Mouse (Mus musculus) embryo, embryonic 10 days (tissue): ENCODE measurements around the gene Vps35l.
A peak's percentile ranks its signal among the peaks of the same experiment; 100 is the strongest.

Source experiments
- DNase-seq: peaks from one replicate; pipeline ENCODE4 v3.0.0-alpha.2; 2015; ENCODE audit warnings: low spot score

The Vps35l gene

DNA sequence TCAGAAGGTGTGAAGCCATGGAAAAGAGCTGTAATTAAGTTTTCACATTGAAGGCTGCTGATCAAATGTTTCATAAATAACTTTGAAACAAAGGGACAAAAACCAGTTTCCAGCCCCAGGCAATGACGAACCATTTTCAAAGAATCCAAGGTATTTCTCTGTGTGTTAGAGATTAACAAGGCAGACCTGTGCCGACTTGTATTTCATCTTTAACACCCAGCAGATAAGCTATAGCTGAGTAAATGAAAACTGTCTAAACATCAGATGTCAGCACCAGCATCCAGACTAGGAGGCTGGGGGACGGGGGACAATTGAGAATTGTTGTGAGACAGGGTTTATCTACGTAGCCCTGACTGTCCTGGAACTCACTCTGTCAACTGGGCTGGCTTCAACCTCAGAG is 143.9 kb downstream of the Vps35l start:
- DNase-seq, result no peak

DNA sequence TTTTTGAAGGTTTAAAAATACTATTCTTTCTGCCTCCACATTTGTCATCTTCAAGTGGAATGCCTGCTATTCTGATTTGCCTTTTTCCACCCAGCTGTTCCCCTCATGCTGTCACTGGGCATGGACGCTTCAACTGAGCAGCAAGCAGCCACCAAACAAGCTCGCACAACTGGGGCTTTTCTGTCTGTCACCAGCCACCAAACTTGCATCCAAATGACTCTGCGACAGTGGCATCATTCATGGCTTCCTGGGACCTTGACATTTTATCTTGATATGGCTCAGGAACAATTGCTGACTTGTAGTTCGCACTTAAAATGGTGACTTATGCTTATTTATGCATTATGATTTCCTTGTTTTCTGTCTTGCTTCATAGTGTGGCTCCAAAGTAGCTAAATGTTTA is 144.9 kb downstream of the Vps35l start:
- DNase-seq, result no peak

- peak; percentile 62 for DNase-seq
These were observed 147.5 kb downstream of the Vps35l start for GRCm38 (mm10) chr7:118887303-118888055.

DNA sequence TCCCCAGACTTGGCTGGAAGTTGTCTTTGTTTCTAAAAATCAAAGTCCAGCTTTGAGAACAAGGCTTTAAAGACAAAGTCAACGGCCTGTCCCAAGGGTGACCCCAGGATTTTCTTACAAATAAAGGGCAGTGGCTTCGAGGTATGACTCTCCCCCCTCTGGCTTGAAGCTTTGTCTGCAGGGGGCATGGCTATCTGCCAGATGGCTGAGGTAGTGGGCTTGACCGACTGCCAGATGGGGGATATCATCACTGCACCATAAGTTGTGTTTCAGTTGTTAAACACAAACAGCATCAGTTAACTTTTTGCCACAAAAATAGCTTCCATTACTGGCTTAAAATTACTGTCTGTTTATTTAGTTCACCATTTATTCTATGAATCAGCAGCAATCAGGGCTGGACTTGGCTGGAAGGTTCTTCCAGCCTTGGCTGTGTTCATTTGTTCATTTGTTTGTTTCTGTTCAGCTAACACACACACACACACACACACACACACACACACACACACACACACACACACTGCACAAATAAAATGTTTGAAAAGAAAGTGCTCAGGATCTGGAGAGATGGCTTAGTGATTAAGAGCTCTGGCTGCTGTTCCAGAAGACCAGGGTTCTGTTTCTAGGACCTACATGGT is 149.1 kb downstream of the Vps35l start:
- DNase-seq, result peak; percentile 55
